Mouse (Mus musculus) thymus, adult 2 months (tissue): ENCODE data around the gene Antxr1.

ENCODE experiments used
- CTCF ChIP-seq: fragments of 200-500 bp; IDR thresholded peaks from 2 replicates; pipeline ENCODE4 v1.5.1; 2012; ENCODE audit warnings: mild to moderate bottlenecking, control low read depth, low read length, moderate library complexity, borderline replicate concordance; ENCODE audit not compliant: control insufficient read depth, poor library complexity, insufficient read depth; ENCODE audit errors: extremely low read depth
- POLR2A ChIP-seq: fragments of 200-500 bp; IDR thresholded peaks from 2 replicates; pipeline ENCODE4 v1.6.1; 2012; ENCODE audit warnings: mild to moderate bottlenecking, low read length, control low read depth, moderate library complexity; ENCODE audit not compliant: control insufficient read depth, poor library complexity, insufficient read depth; ENCODE audit errors: extremely low read depth

DNA sequence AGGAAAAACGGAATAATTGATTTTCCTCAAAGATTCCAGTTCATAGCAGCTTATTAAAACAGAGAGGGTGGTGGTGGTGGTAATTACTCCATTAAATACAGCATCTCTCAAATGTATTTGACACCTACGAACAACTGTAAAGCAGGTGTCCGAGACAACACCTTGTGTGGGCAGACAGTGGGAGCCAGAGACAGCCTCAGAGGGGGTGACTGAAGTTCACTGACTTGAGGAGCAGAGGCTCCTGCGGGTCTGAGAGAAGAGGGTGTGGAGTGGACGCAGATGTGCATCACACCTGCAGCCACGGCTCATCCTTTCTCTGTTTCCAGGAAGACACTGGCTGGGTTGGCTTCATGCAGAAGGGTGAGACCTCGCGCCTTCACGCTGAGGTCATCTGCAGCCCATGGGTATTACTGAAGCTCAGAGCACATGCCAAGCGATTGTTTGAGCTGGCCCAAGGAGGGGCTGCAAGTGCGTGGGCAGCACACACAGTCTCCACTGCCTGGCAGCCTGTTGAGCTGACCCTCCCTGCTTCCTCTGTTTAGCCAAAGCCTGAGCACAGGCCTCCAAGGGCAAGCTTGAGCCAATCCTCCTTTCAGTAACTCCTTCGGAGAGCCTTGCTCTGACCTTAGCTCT, 168.8 kb downstream of the Antxr1 start:
- TF ChIP-seq CTCF (no peak), POLR2A (no peak)
